Mouse (Mus musculus) kidney, adult 2 months (tissue): ENCODE results near the gene Slc7a7.

ENCODE experiments used
- CTCF ChIP-seq: fragments of 200-500 bp; conservative IDR thresholded peaks from 2 replicates; pipeline ENCODE4 v1.5.1; 2011; ENCODE audit warnings: low read depth, mild to moderate bottlenecking, control low read depth, low read length, moderate library complexity, mixed read lengths; ENCODE audit not compliant: insufficient read depth, insufficient read length
- POLR2A ChIP-seq: fragments of 200-500 bp; IDR thresholded peaks from one replicate; pipeline ENCODE4 v1.6.1; 2011; ENCODE audit warnings: low read depth, low read length, control low read depth

DNA sequence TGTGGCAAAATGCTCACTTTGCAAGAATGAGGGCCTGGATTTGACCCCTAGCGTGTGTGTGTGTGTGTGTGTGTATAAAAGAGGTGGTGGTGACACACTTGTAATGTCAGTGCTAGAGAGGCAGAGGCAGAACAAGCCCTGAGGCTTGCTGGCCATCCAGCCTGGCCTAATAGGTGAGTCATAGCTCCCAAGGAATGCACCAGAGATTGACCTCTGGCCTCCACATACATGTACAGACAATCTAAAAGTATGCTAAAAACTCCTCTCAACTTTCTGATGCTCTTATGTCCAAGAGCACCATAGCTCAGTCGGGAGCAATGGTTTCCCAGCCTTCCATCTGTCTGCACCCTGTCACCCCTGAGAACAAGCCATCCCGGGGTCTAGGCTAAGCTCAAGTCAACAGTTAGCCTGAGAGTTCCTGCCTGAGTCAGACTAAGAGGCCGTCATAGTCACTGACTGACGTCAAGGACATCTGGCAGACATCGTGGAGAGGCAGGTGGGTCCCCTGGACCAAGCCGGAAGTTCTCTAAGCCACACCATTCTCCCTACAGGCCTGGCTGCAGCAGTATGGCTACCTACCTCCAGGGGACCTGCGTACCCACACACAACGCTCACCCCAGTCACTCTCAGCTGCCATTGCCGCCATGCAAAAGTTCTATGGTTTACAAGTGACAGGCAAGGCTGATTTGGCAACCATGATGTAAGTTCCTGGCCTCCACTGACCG, 17.8 kb upstream of the Slc7a7 start:
- TF ChIP-seq CTCF (no peak), POLR2A (no peak)
